Mouse (Mus musculus): ENCODE results near the gene Slc25a18.
"Not testable (repeated sequence)": the region's sequence is repeated elsewhere in the genome, so short reads cannot be mapped to it uniquely, and the experiment has no call there.

Slc25a18 gene

GRCm38 (mm10) chr6:120798019-120798418 lies 24.6 kb downstream of the Slc25a18 start:
- no peak for DNase-seq (ENCODE audit: low spot score)

GRCm38 (mm10) chr6:120798905-120799304 lies 25.5 kb downstream of the Slc25a18 start:
- no peak for DNase-seq (ENCODE audit: low spot score)

GRCm38 (mm10) chr6:120799581-120800041 lies 26.2 kb downstream of the Slc25a18 start:
- no peak for DNase-seq (ENCODE audit: low spot score)

- no peak for DNase-seq (ENCODE audit: low spot score)
These were observed 33.8 kb downstream of the Slc25a18 start for GRCm38 (mm10) chr6:120806999-120807737.

GRCm38 (mm10) chr6:120807738-120808081 lies 34.3 kb downstream of the Slc25a18 start:
- DNase-seq (ENCODE audit: low spot score): no peak

- DNase-seq (ENCODE audit: low spot score): not testable (repeated sequence)
These were observed 38.6 kb downstream of the Slc25a18 start for GRCm38 (mm10) chr6:120811999-120812398.

GRCm38 (mm10) chr6:120819294-120819693 lies 45.9 kb downstream of the Slc25a18 start:
- DNase-seq (ENCODE audit: low spot score): no peak

- DNase-seq (ENCODE audit: low spot score): no peak
These were observed 46.8 kb downstream of the Slc25a18 start for GRCm38 (mm10) chr6:120820144-120820543.

- DNase-seq (ENCODE audit: low spot score): no peak
These were observed 47.6 kb downstream of the Slc25a18 start for GRCm38 (mm10) chr6:120820941-120821340.

GRCm38 (mm10) chr6:120821715-120822114 lies 48.3 kb downstream of the Slc25a18 start:
- DNase-seq (ENCODE audit: low spot score): no peak

GRCm38 (mm10) chr6:120822307-120822928 lies 49.0 kb downstream of the Slc25a18 start, which contains the start of gene Atp6v1e1:
Atp6v1e1 (minus strand) TSS chr6:120822793.
- DNase-seq (ENCODE audit: low spot score): peak; percentile 93

GRCm38 (mm10) chr6:120822937-120823614 lies 49.7 kb downstream of the Slc25a18 start:
- no peak for DNase-seq (ENCODE audit: low spot score)

GRCm38 (mm10) chr6:120830056-120830455 lies 56.7 kb downstream of the Slc25a18 start:
- DNase-seq (ENCODE audit: low spot score): no peak

GRCm38 (mm10) chr6:120830866-120831608 lies 57.7 kb downstream of the Slc25a18 start:
- DNase-seq (ENCODE audit: low spot score): no peak

- no peak for DNase-seq (ENCODE audit: low spot score)
These were observed 58.7 kb downstream of the Slc25a18 start for GRCm38 (mm10) chr6:120832097-120832496.

GRCm38 (mm10) chr6:120834766-120835321 lies 61.5 kb downstream of the Slc25a18 start:
- DNase-seq (ENCODE audit: low spot score): no peak

GRCm38 (mm10) chr6:120835474-120836374 lies 62.3 kb downstream of the Slc25a18 start, which contains the start of gene Bcl2l13:
Bcl2l13 (plus strand) TSS chr6:120836212.
- peak; percentile 87 for DNase-seq (ENCODE audit: low spot score)

GRCm38 (mm10) chr6:120836389-120837151 lies 63.2 kb downstream of the Slc25a18 start:
- no peak for DNase-seq (ENCODE audit: low spot score)

- DNase-seq (ENCODE audit: low spot score): no peak
These were observed 63.8 kb downstream of the Slc25a18 start for GRCm38 (mm10) chr6:120837152-120837530.

- DNase-seq (ENCODE audit: low spot score): no peak
These were observed 66.9 kb downstream of the Slc25a18 start for GRCm38 (mm10) chr6:120840258-120840657.
